Mouse (Mus musculus) thymus, adult 2 months (tissue): ENCODE data around the gene Rapsn.

ENCODE experiments used
- CTCF ChIP-seq: fragments of 200-500 bp; IDR thresholded peaks from 2 replicates; pipeline ENCODE4 v1.5.1; 2012; ENCODE audit warnings: mild to moderate bottlenecking, control low read depth, low read length, moderate library complexity, borderline replicate concordance; ENCODE audit not compliant: control insufficient read depth, poor library complexity, insufficient read depth; ENCODE audit errors: extremely low read depth
- POLR2A ChIP-seq: fragments of 200-500 bp; IDR thresholded peaks from 2 replicates; pipeline ENCODE4 v1.6.1; 2012; ENCODE audit warnings: mild to moderate bottlenecking, low read length, control low read depth, moderate library complexity; ENCODE audit not compliant: control insufficient read depth, poor library complexity, insufficient read depth; ENCODE audit errors: extremely low read depth

DNA sequence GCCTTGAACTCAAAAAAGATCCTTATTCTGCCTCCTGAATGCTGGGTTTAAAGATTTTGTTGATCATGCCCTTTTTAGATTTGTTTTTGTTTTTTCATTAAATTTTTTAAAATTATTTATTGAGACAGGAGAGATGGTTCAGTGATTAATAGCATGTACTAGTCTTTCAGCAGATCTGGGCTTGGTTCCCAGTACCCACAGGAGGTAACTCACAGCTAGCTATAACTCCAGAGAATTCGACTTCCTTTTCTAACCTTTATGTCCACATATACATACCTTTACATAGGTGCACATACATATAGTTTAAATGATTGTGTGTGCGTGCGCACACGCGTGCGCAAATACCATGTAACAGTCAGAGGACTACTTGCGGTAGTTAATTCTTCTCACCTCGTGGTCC is 26.9 kb upstream of the Rapsn start:
- no peak for TF ChIP-seq CTCF
- no peak for TF ChIP-seq POLR2A
